Mouse (Mus musculus) common myeloid progenitor, adult 5-6 weeks (primary cell): ENCODE results near the gene Ugt1a7c. TPM values are rescaled to one million over a fixed set of nuclear protein-coding genes. Genes with fewer than 3 reads are reported as not detected.
"Not testable (repeated sequence)": the region's sequence is repeated elsewhere in the genome, so short reads cannot be mapped to it uniquely, and the experiment has no call there.

Experiments used
- ATAC-seq: replicated peaks from 2 replicates; pipeline ENCODE4 v1.8.0; 2016; ENCODE audit warnings: low read depth, mild to moderate bottlenecking, moderate TSS enrichment, inconsistent platforms; ENCODE audit not compliant: poor library complexity, severe bottlenecking
- total RNA-seq: library from RNA; stranded (forward); fragments of 200-1000, 187-1606 nt; gene quantifications from 2 replicates; pipeline ENCODE4 v1.2.3, GENCODE M21; 2017

Ugt1a7c gene
- total RNA-seq, 1 experiment from 2014 or later, result 22.1 TPM

DNA sequence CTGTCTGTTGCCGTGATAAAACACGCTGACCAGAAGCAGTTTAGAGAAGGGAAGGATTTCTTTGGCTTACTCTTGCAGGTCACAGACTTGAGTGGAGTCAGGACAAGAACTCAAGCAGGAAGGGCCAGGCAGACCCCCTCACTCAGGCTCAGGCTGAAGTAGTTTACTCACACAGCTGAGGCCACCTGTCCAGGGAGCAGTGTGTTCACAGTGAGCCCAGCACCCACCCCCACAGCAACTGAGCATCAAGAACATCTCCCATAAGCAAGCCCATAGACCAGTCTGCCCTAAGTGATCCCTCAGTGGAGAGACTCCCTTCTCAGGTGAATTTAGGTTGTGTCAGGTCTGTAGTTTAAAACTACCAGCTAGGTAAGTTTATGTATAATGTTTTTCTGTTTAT is 14.7 kb downstream of the Ugt1a7c start:
- not testable (repeated sequence) for ATAC-seq

DNA sequence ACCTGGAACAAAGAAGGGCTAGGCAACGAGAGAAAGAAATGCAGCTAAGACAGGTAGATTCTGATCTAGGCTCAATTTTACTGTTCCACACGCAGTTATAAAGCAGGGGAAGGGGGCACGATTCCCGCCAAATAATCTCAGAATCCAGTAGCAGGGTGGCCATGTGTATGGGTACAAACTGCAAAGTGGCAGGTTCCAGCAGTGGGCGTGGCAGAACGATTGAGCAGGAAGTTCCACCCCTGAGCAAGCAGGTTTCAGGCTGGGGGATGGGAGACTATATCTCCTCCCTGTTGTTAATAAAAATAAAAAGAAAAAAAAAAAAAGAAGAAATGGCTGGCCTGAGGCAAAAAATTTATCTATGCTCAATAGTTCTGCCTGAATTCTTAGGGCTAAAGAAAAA is 17.9 kb downstream of the Ugt1a7c start:
- not testable (repeated sequence) for ATAC-seq

DNA sequence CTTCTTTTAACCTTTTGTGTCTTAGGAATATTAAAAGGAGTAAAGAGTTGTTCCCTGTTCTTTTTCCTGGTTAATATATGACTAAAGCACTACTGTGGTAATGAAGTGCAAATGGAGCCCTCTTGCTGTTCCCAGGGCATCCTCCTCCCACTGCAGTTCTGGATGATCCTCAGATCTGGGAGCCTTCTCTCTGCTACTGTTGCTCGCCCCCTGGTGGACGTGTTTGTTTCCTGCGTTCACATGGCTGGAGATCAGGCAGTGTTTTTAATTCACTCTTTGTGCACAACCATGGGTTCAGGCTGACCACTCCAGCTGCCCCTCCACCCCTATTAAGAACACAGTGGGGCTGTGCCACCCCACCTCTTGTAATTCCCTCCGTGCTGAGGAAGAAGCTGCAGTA is 25.7 kb downstream of the Ugt1a7c start:
- peak; percentile 85 for ATAC-seq

DNA sequence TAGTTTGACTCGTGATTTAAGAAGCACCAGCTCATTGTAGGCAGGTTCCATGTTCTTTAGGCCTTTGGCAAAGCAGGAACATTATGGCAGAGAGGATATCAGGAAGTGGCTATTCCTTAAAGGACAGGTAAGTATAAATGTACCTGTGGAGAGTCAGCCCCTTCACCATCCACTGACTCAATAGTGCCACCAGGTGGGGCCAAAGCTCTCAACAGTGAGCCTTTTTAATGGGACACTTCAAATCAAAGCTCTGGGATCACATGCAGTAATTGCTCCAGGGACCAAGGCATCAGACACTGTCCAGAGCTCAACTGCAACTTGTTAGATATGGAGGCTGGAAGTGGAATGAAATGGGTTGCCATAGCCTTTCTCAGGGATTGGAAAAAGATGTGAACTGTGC is 26.7 kb downstream of the Ugt1a7c start:
- ATAC-seq, result not testable (repeated sequence)

DNA sequence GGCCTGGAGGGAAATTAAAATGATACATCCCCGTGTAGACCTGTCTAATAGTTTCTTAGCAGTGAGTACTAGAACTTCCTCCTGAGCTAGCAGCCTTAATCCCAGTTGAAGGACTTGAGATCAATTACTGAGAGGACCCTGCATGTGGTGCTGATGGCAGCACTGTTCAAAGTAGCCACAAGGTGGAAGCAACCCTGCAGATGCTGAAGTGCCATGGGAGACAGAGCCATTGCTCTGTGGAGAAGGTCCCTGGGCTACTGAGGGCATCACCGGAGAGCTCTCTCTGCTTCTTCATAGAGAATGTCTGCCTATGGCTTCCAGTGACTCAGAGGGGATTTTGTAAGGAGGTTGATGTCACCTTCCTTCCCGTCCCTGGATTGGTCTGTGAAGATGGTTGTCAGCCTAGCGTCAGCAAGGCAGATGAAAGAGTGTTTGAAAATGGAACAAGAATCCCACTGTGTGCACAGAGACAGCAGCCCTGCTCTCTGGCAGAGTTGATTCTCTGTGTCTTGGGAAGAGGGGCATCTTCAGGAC is 31.0 kb downstream of the Ugt1a7c start:
- peak; percentile 64 for ATAC-seq

DNA sequence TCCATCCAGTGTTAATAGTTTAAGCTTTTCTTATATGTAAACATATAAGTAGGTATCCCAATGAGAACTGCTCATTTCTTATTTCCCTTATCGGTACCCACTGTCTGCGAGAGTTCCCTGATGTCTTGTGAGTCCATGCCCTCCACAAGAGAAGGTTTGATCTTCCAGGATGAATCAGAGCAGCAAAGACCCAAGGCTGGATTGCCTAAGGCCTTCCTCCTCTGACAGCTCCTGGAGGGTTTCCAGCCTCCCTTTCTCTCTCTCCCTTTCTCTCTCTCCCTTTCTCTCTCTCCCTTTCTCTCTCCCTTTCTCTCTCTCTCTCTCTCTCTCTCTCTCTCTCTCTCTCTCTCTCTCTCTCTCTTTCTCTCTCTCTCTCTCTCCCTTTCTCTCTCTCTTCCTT is 34.2 kb downstream of the Ugt1a7c start:
- not testable (repeated sequence) for ATAC-seq

DNA sequence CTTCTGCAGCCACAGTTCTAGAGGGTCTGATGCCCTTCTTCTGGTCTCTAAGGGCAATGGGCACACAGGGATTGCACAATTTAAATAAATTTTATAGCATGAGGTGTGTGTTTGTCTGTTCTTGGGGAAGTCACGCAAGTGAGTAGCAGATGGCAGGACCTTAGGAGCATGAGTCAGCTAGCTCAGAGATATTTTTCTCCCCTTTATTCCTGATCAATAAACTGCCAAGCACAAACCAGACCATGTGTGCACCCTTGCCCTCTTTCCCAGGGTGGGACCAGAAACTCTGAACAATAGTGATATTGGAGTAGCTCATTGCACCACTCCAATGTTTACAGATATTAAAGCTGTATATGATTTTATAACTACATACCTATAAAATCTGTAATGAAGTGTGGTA is 35.4 kb downstream of the Ugt1a7c start:
- not testable (repeated sequence) for ATAC-seq

DNA sequence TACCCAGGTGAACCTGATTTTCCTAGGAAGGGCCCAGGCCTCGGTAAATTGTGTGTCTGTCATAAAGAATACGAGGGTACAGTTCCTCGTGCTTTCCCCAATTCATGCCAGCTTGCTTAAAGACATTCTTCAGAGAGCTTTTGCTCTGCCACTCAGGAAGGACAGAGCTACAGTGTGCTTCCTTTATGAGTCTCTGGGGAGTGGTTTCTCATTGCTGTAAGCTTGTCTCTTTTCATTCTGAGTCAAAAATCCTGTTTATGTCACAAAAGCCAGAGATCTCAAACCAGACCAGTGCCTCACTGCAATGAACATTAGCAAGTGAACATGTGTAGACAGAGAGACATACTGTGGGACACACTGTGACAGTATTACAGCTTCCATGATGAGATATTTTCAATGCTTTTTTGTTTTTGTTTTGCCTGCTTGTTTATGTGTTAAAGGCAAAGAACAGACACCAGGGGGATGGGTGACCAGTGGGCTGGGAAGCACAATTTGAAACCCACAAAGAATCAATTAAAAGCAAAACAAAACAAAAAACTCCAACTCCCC is 39.1 kb downstream of the Ugt1a7c start:
- ATAC-seq, result no peak

DNA sequence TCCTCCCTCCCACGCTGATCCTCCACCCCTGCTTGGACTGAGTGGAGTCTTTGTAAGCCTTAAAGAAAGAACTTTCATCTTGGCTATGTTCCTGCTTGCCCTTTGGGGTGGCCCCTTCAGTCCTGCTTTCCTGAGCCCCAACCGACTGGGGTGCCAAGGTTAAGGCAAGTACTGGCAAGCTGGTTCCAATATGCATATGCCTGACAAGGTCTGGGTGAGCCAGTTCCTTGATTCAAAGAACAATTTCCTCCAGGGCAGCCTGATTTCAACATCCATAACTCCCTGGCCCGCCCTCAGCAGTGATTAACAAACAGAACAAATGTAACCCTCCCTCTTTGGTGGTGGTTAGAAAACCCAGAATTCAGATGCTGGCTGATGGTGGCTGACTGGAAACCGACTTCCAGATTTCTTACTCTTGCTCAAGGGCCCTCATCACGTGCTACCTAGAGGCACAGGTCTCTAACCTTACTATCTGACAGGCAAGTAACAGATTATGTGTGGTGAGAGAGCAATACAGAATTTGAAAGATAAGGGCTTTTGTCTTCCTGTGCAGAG is 39.7 kb downstream of the Ugt1a7c start, which contains the start of gene Ugt1a6a:
TSS of gene Ugt1a6a (plus strand) at position 353 of the 555 bp plus-strand sequence.
- ATAC-seq, result peak; percentile 88

DNA sequence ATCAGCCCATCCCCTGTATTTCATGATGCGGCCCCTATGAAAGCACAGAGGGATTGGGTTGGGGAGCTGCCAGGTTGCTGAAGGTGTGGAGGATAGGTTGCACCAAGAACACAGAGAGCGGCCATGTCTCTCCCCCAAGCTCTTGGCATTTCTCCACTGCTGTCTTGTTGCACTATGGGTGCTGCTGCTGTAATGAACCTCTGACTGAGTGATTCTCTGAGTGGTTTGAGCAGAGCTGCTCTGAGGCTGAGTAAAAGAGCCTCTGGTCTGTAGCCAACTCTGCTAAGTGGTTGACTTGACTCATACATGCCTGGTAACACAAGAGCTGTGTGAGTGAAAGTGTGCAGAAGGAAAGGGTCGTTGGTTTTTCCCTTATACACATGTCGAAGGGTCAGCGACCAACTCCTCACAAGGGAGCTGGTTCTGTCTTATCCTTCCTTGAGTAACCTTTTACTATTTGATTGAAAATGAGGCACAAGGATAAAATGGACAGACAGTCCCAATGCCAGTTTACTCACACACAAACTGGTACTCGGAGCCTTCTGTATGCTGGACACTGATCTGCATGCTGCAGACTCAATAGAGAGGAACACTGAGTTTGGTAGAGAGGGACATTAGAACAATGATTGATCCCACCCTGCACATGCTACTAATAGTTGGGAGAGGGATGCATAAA is 40.5 kb downstream of the Ugt1a7c start:
- ATAC-seq, result not testable (repeated sequence)

DNA sequence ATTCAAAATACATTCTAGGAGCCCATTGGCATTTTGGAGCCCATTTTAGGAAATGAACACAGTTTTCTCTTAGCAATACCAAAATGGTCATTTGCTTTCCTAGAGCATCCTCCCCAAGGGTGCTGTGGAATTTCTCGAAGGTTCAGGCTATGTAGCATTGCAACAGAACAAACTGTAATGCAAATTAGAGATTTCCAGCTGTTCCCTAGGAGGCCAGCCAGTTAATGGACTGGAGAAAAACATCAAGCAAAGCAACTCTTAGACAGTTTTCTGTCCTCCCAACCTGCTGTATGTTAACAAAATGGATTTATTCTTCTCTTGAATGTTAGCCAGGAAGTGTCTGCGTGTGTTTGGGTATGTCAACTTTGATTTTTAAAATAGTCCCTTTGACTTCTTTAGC is 41.8 kb downstream of the Ugt1a7c start:
- ATAC-seq, result no peak

DNA sequence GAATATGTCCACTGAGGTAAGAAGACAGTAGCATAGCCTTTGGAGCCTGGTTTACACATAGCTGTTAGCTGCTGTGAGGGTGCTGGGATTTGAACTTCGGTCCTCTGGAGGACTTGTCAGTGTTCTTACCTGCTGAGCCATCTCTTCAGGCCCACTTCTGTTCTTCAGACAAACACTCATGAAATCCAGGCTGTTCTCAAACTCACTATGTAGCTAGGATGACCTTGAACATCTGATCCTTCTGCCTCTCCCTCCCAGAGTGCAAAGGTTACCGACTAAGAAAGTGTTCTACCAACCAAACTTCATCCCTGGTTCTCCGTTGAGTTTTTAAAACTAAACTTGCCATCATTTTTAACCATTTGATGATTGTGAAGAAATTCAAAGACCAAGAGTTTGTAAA is 42.4 kb downstream of the Ugt1a7c start:
- no peak for ATAC-seq

DNA sequence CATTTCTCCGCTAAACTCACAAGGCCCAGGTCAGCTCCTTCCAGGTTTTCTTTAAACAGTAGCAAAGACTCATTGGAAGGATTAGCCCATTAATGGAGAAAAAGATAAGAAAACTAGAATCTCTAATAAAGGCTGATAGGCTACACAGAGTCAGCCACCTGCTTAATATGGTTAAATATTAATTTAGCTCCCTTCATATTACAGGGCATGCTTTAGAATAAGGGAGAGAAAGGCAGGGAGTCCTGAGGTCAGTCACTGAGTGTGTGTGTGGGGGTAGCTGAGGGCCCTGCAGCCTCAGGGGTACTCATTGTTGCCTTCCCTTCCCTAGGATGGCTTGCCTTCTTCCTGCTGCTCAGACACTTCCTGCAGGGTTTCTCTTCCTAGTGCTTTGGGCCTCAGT is 43.3 kb downstream of the Ugt1a7c start:
- ATAC-seq, result no peak

DNA sequence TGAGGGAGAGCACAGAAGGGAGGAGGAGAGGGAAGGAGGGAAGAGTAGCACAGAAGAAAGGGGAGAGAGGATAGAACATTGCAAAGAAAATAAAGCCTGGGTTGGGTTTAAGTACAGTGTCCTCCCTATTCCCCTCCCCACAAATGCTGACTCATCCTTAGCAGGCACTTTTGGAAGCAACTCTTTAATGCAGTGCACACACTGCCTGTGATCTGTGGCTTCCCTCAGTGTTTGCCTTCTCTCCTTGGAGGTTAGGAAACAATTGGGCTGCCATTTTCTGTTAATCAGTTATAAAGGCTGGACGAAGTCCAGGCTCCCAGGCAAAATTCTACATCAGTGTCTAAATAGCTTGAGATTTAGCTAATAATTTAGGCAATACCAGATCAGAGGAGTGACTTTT is 45.6 kb downstream of the Ugt1a7c start:
- ATAC-seq, result peak; percentile 75

DNA sequence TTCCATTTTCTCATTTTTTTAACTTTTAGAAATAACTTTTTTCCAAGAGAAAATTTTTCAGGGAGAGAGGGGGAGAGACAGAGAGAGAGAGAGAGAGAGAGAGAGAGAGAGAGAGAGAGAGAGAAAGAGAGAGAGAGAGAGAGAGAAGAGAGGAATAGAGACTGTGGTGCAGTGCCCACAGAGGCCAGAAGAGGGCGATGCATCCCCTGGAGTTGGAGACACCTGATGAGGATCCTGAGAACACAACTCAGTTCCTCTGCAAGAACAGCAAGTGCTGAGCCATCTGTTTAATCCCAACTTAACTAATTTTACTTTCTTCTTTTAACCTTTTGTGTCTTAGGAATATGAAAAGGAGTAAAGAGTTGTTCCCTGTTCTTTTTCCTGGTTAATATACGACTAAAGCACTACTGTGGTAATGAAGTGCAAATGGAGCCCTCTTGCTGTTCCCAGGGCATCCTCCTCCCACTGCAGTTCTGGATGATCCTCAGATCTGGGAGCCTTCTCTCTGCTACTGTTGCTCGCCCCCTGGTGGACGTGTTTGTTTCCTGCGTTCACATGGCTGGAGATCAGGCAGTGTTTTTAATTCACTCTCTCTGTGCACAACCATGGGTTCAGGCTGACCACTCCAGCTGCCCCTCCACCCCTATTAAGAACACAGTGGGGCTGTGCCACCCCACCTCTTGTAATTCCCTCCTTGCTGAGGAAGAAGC is 49.3 kb downstream of the Ugt1a7c start:
- peak; percentile 81 for ATAC-seq

DNA sequence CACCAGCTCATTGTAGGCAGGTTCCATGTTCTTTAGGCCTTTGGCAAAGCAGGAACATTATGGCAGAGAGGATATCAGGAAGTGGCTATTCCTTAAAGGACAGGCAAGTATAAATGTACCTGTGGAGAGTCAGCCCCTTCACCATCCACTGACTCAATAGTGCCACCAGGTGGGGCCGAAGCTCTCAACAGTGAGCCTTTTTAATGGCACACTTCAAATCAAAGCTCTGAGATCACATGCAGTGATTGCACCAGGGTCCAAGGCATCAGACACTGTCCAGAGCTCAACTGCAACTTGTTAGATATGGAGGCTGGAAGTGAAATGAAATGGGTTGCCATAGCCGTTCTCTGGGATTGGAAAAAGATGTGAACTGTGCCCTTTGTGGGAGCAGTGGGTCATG is 50.4 kb downstream of the Ugt1a7c start:
- not testable (repeated sequence) for ATAC-seq

DNA sequence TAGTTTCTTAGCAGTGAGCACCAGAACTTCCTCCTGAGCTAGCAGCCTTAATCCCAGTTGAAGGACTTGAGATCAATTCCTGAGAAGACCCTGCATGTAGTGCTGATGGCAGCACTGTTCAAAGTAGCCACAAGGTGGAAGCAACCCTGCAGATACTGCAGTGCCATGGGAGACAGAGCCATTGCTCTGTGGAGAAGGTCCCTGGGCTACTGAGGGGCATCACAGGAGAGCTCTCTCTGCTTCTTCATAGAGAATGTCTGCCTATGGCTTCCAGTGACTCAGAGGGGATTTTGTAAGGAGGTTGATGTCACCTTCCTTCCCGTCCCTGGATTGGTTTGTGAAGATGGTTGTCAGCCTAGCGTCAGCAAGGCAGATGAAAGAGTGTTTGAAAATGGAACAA is 55.3 kb downstream of the Ugt1a7c start:
- peak; percentile 77; the same call in 1 of the 2 replicates for ATAC-seq

DNA sequence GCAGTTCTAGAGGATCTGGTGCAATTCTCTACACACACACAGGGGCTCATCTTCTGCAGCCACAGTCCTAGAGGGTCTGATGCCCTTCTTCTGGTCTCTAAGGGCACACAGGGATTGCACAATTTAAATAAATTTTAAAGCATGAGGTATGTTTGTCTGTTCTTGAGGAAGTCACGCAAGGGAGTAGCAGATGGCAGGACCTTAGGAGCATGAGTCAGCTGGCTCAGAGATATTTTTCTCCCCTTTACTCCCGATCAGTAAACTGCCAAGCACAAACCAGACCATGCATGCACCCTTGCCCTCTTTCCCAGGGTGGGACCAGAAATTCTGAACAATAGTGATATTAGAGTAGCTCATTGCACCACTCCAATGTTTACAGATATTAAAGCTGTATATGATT is 63.6 kb downstream of the Ugt1a7c start:
- ATAC-seq, result 0 out of 2 replicates have a peak, but pooled peaks have one; percentile 58

DNA sequence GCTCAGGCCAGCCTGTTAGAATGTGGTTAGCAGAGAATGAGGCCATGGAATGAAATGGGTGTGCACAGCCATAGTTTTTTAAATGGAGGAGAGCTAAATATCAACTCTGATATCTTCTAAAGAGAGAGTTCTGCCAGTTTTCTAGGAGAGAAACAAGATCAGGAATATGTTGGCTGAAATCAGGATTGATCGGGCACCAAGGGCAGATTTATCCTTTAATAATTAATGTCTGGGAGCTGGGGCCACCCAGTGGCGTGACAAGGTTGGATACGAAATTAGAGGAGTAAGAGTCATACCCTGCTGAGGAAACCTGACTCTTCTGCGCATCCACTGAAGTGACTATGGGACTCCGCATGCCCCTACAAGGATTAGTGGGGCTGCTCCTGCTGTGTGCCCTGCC is 70.8 kb downstream of the Ugt1a7c start, which contains the start of gene Ugt1a5:
TSS of gene Ugt1a5 (plus strand) at position 302 of the 400 bp plus-strand sequence.
- ATAC-seq, result no peak

DNA sequence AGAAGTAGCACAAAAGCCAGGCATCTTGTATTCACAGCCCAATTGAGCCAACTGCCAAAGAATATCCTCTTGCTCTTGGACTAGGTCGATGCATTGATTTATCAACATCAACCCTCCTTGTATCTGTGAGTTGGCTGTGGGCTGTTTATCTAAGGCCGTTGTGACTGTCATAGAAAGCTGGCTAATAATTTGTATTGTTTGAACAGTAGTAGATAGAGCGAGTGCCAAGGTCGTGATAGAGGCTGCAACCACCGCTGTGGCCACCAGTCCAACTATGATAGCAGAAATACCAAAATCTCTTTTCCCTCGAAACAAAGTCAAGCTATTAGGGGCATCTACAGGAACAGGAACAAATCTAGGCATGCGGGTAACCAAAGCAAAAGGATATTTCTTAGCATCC is 77.3 kb downstream of the Ugt1a7c start:
- ATAC-seq, result not testable (repeated sequence)

DNA sequence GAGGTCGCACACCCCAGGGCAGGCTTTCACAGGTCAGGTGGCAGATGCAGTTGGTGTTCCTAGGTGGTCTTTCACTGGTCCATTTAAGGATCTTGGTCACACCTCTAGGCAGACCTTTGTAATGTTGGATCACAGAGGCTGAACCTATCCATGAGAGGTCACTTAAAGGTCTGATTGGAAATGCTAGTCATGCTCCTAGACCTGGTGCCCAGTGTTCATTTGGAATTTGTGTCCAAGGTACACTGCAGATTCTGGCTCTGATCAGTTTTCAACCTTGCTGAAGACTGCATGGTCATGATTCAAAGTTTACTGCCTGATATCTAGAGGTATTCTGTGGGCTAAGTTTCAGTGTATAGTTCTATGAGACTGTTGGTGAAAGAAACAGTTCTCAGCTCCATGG is 84.8 kb downstream of the Ugt1a7c start:
- ATAC-seq, result no peak
